In the genomic region with DNA sequence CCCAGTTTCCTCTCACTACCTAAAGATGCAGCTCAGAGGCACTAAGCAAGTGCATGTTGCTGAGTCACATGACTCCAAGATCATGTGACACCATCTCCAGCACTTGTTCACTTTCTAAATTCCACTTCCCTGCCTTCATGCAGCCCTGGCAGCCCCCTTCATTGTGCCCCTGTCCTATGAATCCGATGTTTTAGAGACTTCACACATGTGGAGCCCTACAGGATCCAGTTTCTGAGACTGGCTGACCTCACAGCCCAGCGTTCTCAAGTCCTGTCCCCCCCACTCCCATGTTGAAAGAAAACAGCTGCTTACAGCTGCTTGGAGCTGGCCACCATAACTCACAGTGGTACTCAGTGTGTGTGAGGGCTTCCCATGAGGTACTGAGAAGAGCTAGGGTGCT, we compare ENCODE assay signal across 8 mouse cellular contexts. TPM values are rescaled to one million over a fixed set of nuclear protein-coding genes. Genes with fewer than 3 reads are reported as not detected.
DNase-seq lines count a peak whose midpoint lies in the region; TF ChIP-seq lines count a peak whose summit lies in the region.

No protein-coding gene starts in this region.

- no peak overlapping the region for H3K9ac ChIP-seq in liver, adult 2 months (ENCODE audit: low read depth, low read length)

- no peak overlapping the region for H3K4me3 ChIP-seq in liver, adult 2 months (ENCODE audit: insufficient read depth, low read depth, low read length)
- no peak overlapping the region for H3K4me3 ChIP-seq in bone marrow, adult 2 months (replicated peaks; ENCODE audit: control insufficient read depth, low read depth, low read length)
- no peak overlapping the region for H3K4me3 ChIP-seq in left cerebral cortex, adult 2 months

- TF ChIP-seq POLR2A in liver, adult 2 months (IDR thresholded peaks at IDR 0.05; ENCODE audit: extremely low read depth, insufficient read depth, low read length) = no peak
- TF ChIP-seq POLR2A in bone marrow, adult 2 months (IDR thresholded peaks at IDR 0.05; ENCODE audit: borderline replicate concordance, control insufficient read depth, low read depth, low read length) = no peak

- peaks cover 9% of the 10 kb centered on the region for H3K4me1 ChIP-seq in liver, adult 2 months (ENCODE audit: control insufficient read depth, insufficient read depth, low read length)
- H3K4me1 ChIP-seq in bone marrow, adult 2 months (ENCODE audit: control insufficient read depth, insufficient read depth, low read length) = peaks cover 1% of the 10 kb centered on the region

- H3K27me3 ChIP-seq in liver, adult 2 months (ENCODE audit: control insufficient read depth, insufficient read depth, low read length) = no peaks in the 10 kb centered on the region

- no peaks in the 10 kb centered on the region for H3K79me2 ChIP-seq in liver, adult 2 months (ENCODE audit: control insufficient read depth, insufficient read depth, low read length)

- peak overlapping the region; percentile 35 for H3K27ac ChIP-seq in liver, adult 2 months (replicated peaks; ENCODE audit: insufficient read depth, low read depth, low read length)
- H3K27ac ChIP-seq in bone marrow, adult 2 months (ENCODE audit: control insufficient read depth, insufficient read depth, low read depth, low read length, poor library complexity) = peak overlapping the region; percentile 14; the same call in 1 of the 2 replicates
- no peak overlapping the region for H3K27ac ChIP-seq in left cerebral cortex, adult 2 months

- DNase-seq in liver, adult 2 months (ENCODE audit: extremely low read depth, low read depth, low spot score) = no peak
- no peak for DNase-seq in liver
- DNase-seq in kidney, adult 18-20 months = peak; percentile 25
- DNase-seq in lung, postnatal 4 days = peak; percentile 51 to 74
- DNase-seq in left cerebral cortex, adult 2 months (ENCODE audit: extremely low spot score in 1 of 2, low spot score in 2 of 2) = no peak
- DNase-seq in layer of hippocampus, postnatal 14 days (ENCODE audit: low spot score in 2 of 2) = no peak
- no peak for DNase-seq in MN1 (ENCODE audit: low spot score)

- H3K36me3 ChIP-seq in liver, adult 2 months (ENCODE audit: control insufficient read depth, insufficient read depth, low read length) = no peaks in the 10 kb centered on the region

- intact Hi-C loops in left cerebral cortex, adult 2 months (cut with DNase I) = no loop called here

- 61% methylated on average over 2 of the region's 2 CpGs for WGBS in liver, adult 2 months
- WGBS in bone marrow, adult 2 months = 72% methylated on average over 2 of the region's 2 CpGs

- no peak for TF ChIP-seq CTCF in liver, adult 2 months (IDR thresholded peaks at IDR 0.05; ENCODE audit: low read depth, low read length)
- TF ChIP-seq CTCF in bone marrow, adult 2 months (IDR thresholded peaks at IDR 0.05; ENCODE audit: control insufficient read depth, insufficient read depth, low read length) = no peak
- no peak for TF ChIP-seq CTCF in left cerebral cortex, adult 2 months (IDR thresholded peaks at IDR 0.05)

RNA-seq across cellular contexts. Expression of gene Klc1, which starts 15.2 kb away (rescaled TPM):
- 15.3 and 18.8 TPM in 2 replicates for total RNA-seq in liver, adult 2 months (2014; rRNA removed)
- polyA plus RNA-seq in liver, adult 2 months (2012; rRNA removed) = 11.7 and 17.4 TPM in 2 replicates
- 55.3 and 70.4 TPM in 2 replicates for polyA plus RNA-seq in bone marrow, adult 2 months (2011; ENCODE audit: insufficient read depth, insufficient read length, low replicate concordance, missing spikeins)
- total RNA-seq in left cerebral cortex, adult 2 months (2021) = 100 to 1,000 TPM; 746 to 823 TPM
- total RNA-seq in layer of hippocampus, postnatal 14 days (2021) = 100 to 1,000 TPM; 826 to 832 TPM

RNA-seq across cellular contexts. Expression of gene Apopt1, which starts 30.4 kb away (rescaled TPM):
- 21.3 and 24.3 TPM in 2 replicates for total RNA-seq in liver, adult 2 months (2014; rRNA removed)
- 58.2 and 78.4 TPM in 2 replicates for polyA plus RNA-seq in liver, adult 2 months (2012; rRNA removed)
- 15.1 and 16.8 TPM in 2 replicates for polyA plus RNA-seq in bone marrow, adult 2 months (2011; ENCODE audit: insufficient read depth, insufficient read length, low replicate concordance, missing spikeins)
- total RNA-seq in left cerebral cortex, adult 2 months (2021) = 10 to 100 TPM; 36.2 to 38.8 TPM
- total RNA-seq in layer of hippocampus, postnatal 14 days (2021) = 10 to 100 TPM; 38.5 to 40.0 TPM

RNA-seq across cellular contexts. Expression of gene Bag5, which starts 30.4 kb away (rescaled TPM):
- total RNA-seq in liver, adult 2 months (2014; rRNA removed) = 9.5 and 10.1 TPM in 2 replicates
- polyA plus RNA-seq in liver, adult 2 months (2012; rRNA removed) = 6.7 and 7.7 TPM in 2 replicates
- 4.4 and 7.7 TPM in 2 replicates for polyA plus RNA-seq in bone marrow, adult 2 months (2011; ENCODE audit: insufficient read depth, insufficient read length, low replicate concordance, missing spikeins)
- 10 to 100 TPM; 60.9 to 61.8 TPM for total RNA-seq in left cerebral cortex, adult 2 months (2021)
- 10 to 100 TPM; 42.0 to 44.4 TPM for total RNA-seq in layer of hippocampus, postnatal 14 days (2021)

Comparison
In these comparisons a context has a peak if more than half of its experiments do, and no peak if none do; other contexts are left out.
1. DNase-seq: peak in kidney, adult 18-20 months (single experiment) and lung, postnatal 4 days (2 of 2); none in liver, adult 2 months (single experiment), liver (single experiment), left cerebral cortex, adult 2 months (0 of 2), layer of hippocampus, postnatal 14 days (0 of 2) and MN1 (single experiment).
2. RNA of gene Klc1, which starts 15.2 kb away (total RNA-seq): 826 to 832 TPM in layer of hippocampus, postnatal 14 days and 746 to 823 TPM in left cerebral cortex, adult 2 months; 15.3 to 18.8 TPM in liver, adult 2 months; every median in the first group is over 10 times any median in the second.